Mouse (Mus musculus): ENCODE measurements around the gene Smarcc1. TPM values are rescaled to one million over a fixed set of nuclear protein-coding genes. Genes with fewer than 3 reads are reported as not detected.
A peak's percentile ranks its signal among the peaks of the same experiment; 100 is the strongest.

Smarcc1 gene
- polyA plus RNA-seq, 1 experiment from 2014 or later: 160 TPM

- no peak overlapping the region for H3K4me3 ChIP-seq (ENCODE audit: low read depth, low read length)
These were observed 33.1 kb upstream of the Smarcc1 start for GRCm38 (mm10) chr9:110084201-110084964.

GRCm38 (mm10) chr9:110085693-110086092 lies 31.8 kb upstream of the Smarcc1 start:
- Histone ChIP-seq H3K4me2 (no peak overlapping the region), H3K9me3 (ENCODE audit: low read depth, low read length) (no peaks in the 10 kb centered on the region), H3K4me3 (ENCODE audit: low read depth, low read length) (no peak overlapping the region), H3K36me3 (ENCODE audit: insufficient read depth) (peaks cover 98% of the 10 kb centered on the region), H3K27me3 (ENCODE audit: insufficient read depth, low read length) (no peaks in the 10 kb centered on the region), H3K27ac (ENCODE audit: low read depth) (no peak overlapping the region), H3K4me1 (ENCODE audit: insufficient read depth) (no peaks in the 10 kb centered on the region), H3K9ac (no peak overlapping the region)
- ATAC-seq (ENCODE audit: insufficient read depth): no peak
- WGBS: 89% methylated on average over 8 of the region's 8 CpGs
- no peak for TF ChIP-seq CTCF (IDR thresholded peaks at IDR 0.05; ENCODE audit: low read depth)
- no peak for DNase-seq

More at GRCm38 (mm10) chr9:110084201-110084964, 33.1 kb upstream of the Smarcc1 start:
- Histone ChIP-seq H3K27me3 (ENCODE audit: insufficient read depth, low read length) (no peaks in the 10 kb centered on the region), H3K9ac (no peak overlapping the region), H3K4me1 (ENCODE audit: insufficient read depth) (no peaks in the 10 kb centered on the region), H3K9me3 (ENCODE audit: low read depth, low read length) (no peaks in the 10 kb centered on the region), H3K27ac (ENCODE audit: low read depth) (peak overlapping the region; percentile 48; the same call in 1 of the 2 replicates), H3K4me2 (no peak overlapping the region), H3K36me3 (ENCODE audit: insufficient read depth) (peaks cover 98% of the 10 kb centered on the region)
- no peak for TF ChIP-seq CTCF (IDR thresholded peaks at IDR 0.05; ENCODE audit: low read depth)
- WGBS: 69% methylated on average over 25 of the region's 25 CpGs
- ATAC-seq (ENCODE audit: insufficient read depth) (peak; percentile 87), DNase-seq (peak; percentile 84)

GRCm38 (mm10) chr9:110093303-110093702 lies 24.2 kb upstream of the Smarcc1 start:
- H3K4me2 ChIP-seq: no peak overlapping the region
- 77% methylated on average over 4 of the region's 4 CpGs for WGBS
- peaks cover 94% of the 10 kb centered on the region for H3K36me3 ChIP-seq (ENCODE audit: insufficient read depth)
- DNase-seq (no peak), ATAC-seq (ENCODE audit: insufficient read depth) (no peak)
- H3K9me3 ChIP-seq (ENCODE audit: low read depth, low read length): no peaks in the 10 kb centered on the region
- no peak overlapping the region for H3K9ac ChIP-seq
- TF ChIP-seq CTCF (IDR thresholded peaks at IDR 0.05; ENCODE audit: low read depth): peak; percentile 15; the same call in 1 of the 2 replicates
- no peak overlapping the region for H3K27ac ChIP-seq (ENCODE audit: low read depth)
- H3K4me3 ChIP-seq (ENCODE audit: low read depth, low read length): no peak overlapping the region
- H3K4me1 ChIP-seq (ENCODE audit: insufficient read depth): no peaks in the 10 kb centered on the region
- H3K27me3 ChIP-seq (ENCODE audit: insufficient read depth, low read length): no peaks in the 10 kb centered on the region

GRCm38 (mm10) chr9:110094761-110095160 lies 22.7 kb upstream of the Smarcc1 start:
- Histone ChIP-seq H3K36me3 (ENCODE audit: insufficient read depth) (peaks cover 94% of the 10 kb centered on the region), H3K9ac (no peak overlapping the region), H3K4me1 (ENCODE audit: insufficient read depth) (no peaks in the 10 kb centered on the region), H3K27ac (ENCODE audit: low read depth) (no peak overlapping the region), H3K4me3 (ENCODE audit: low read depth, low read length) (no peak overlapping the region), H3K9me3 (ENCODE audit: low read depth, low read length) (no peaks in the 10 kb centered on the region), H3K4me2 (no peak overlapping the region), H3K27me3 (ENCODE audit: insufficient read depth, low read length) (no peaks in the 10 kb centered on the region)
- 0 out of 2 replicates have a peak, but pooled peaks have one; percentile 9 for ATAC-seq (ENCODE audit: insufficient read depth)
- 96% methylated on average over 4 of the region's 4 CpGs for WGBS
- no peak for TF ChIP-seq CTCF (IDR thresholded peaks at IDR 0.05; ENCODE audit: low read depth)
- no peak for DNase-seq

- Histone ChIP-seq H3K27ac (ENCODE audit: low read depth) (no peak overlapping the region), H3K4me1 (ENCODE audit: insufficient read depth) (no peaks in the 10 kb centered on the region), H3K4me3 (ENCODE audit: low read depth, low read length) (no peak overlapping the region), H3K27me3 (ENCODE audit: insufficient read depth, low read length) (no peaks in the 10 kb centered on the region), H3K9ac (no peak overlapping the region), H3K4me2 (no peak overlapping the region), H3K9me3 (ENCODE audit: low read depth, low read length) (no peaks in the 10 kb centered on the region), H3K36me3 (ENCODE audit: insufficient read depth) (peaks cover 74% of the 10 kb centered on the region)
- ATAC-seq (ENCODE audit: insufficient read depth) (no peak), DNase-seq (no peak)
- WGBS: 92% methylated on average over 3 of the region's 3 CpGs
- no peak for TF ChIP-seq CTCF (IDR thresholded peaks at IDR 0.05; ENCODE audit: low read depth)
These were observed 19.7 kb upstream of the Smarcc1 start for GRCm38 (mm10) chr9:110097791-110098190.

GRCm38 (mm10) chr9:110100627-110101600 lies 16.6 kb upstream of the Smarcc1 start:
- H3K27ac ChIP-seq (ENCODE audit: low read depth): peak overlapping the region; percentile 50; the same call in 1 of the 2 replicates
- peak; percentile 95 for TF ChIP-seq CTCF (IDR thresholded peaks at IDR 0.05; ENCODE audit: low read depth)
- peak; percentile 96 for DNase-seq
- no peaks in the 10 kb centered on the region for H3K27me3 ChIP-seq (ENCODE audit: insufficient read depth, low read length)
- H3K9ac ChIP-seq: peak overlapping the region; percentile 94
- no peaks in the 10 kb centered on the region for H3K9me3 ChIP-seq (ENCODE audit: low read depth, low read length)
- peak overlapping the region; percentile 91 for H3K4me3 ChIP-seq (ENCODE audit: low read depth, low read length)
- peaks cover 72% of the 10 kb centered on the region for H3K36me3 ChIP-seq (ENCODE audit: insufficient read depth)
- WGBS: 2% methylated on average over 41 of the region's 41 CpGs
- peak; percentile 97 for ATAC-seq (ENCODE audit: insufficient read depth)
- peak overlapping the region; percentile 87 for H3K4me2 ChIP-seq
- H3K4me1 ChIP-seq (ENCODE audit: insufficient read depth): no peaks in the 10 kb centered on the region
